Mouse (Mus musculus): Measurements from ENCODE around the gene Clec4g.
A peak's percentile ranks its signal among the peaks of the same experiment; 100 is the strongest.
"Not testable (repeated sequence)": the region's sequence is repeated elsewhere in the genome, so short reads cannot be mapped to it uniquely, and the experiment has no call there.

The Clec4g gene

GRCm38 (mm10) chr8:3720551-3720950, at the start of gene Clec4g:
Gene Clec4g (minus strand): TSS chr8:3720651.
- DNase-seq (ENCODE audit: low spot score in 2 of 2), result no peak

- DNase-seq (ENCODE audit: low spot score in 2 of 2), result not testable (repeated sequence)
Measured at GRCm38 (mm10) chr8:3768641-3769040, 48.2 kb upstream of the Clec4g start.

- peak; percentile 40 to 83 for DNase-seq (ENCODE audit: low spot score in 2 of 2)
Measured at GRCm38 (mm10) chr8:3754261-3754850, 33.9 kb upstream of the Clec4g start.

- no peak for DNase-seq (ENCODE audit: low spot score in 2 of 2)
Measured at GRCm38 (mm10) chr8:3748761-3749160, 28.3 kb upstream of the Clec4g start, which contains the start of gene Cd209a. Gene Cd209a (minus strand): TSS chr8:3748984.

- DNase-seq (ENCODE audit: low spot score in 2 of 2), result no peak
Measured at GRCm38 (mm10) chr8:3736947-3737346, 16.5 kb upstream of the Clec4g start.

DNA sequence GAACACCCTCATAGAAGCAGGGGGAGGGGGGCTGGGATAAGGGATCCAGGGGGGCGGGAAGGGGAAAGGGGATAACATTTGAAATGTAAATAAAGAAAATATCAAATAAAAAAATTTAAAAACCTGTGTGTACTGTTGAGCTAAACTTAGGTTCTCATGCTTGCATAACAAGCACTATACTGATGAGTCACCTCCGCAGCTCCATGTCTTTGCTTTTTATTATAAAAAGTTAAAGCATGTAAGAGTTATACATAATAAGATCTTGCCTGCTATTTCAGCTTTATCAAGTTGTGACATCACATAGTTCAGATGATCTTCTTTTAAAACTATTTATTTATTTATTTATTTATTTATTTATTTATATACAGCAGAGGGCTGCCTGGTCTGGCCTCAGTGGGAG, 15.1 kb upstream of the Clec4g start:
- no peak for DNase-seq (ENCODE audit: low spot score in 2 of 2)

DNA sequence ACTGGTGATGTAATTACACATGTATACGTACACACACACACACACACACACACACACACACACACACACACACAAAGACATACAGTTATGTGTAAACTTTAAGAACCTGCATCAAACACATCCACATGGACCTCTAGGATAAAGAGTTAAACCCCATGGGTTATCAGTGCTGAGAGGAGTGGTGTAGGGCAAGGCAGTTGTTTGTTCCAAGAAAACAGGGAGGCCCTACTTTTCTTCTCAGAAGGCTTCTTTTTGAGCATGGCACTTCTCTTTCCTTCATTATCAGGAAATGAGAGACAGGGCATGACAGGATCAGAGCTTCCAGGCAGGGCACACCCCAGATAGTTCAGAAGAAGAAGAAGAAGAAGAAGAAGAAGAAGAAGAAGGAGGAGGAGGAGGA, 13.6 kb upstream of the Clec4g start:
- DNase-seq (ENCODE audit: low spot score in 2 of 2), result no peak

GRCm38 (mm10) chr8:3721041-3721440, 590 bp upstream of the Clec4g start:
- DNase-seq (ENCODE audit: low spot score in 2 of 2), result no peak

GRCm38 (mm10) chr8:3718559-3718958, 1.9 kb downstream of the Clec4g start:
- peak; percentile 71 to 87 for DNase-seq (ENCODE audit: low spot score in 2 of 2)

DNA sequence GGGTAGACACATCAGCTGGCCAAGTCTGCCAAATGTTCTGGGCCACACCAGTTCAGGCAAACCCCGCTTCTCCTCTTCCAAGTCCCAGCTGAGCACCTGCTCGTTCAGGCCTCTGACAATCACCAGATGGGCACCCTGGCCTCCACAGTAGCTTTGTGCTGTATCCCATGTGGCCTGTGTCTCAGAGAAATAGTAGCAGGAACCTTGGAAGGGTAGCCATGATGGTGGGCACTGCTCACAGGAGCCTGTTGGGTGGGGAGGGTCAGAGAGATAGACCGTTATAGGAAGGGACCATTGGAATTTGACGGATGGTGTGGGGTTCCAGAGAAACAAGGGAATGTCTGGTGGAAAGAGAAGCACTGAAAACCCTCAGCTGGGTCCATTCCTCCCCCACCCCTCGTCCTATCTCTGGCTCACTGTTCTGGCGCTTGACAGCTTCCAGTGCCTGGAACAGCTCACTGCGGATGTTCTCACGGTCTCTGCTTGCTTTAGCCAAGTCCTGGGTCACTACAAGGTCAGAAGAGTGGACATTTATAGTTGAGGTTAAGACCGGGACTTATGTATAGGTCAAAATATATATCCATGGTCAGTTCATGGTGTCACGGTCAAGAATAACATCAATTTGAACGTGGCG, 3.0 kb downstream of the Clec4g start:
- DNase-seq (ENCODE audit: low spot score in 2 of 2), result no peak

GRCm38 (mm10) chr8:3711646-3712045, 8.8 kb downstream of the Clec4g start:
- no peak for DNase-seq (ENCODE audit: low spot score in 2 of 2)

GRCm38 (mm10) chr8:3710312-3710711, 10.1 kb downstream of the Clec4g start:
- DNase-seq (ENCODE audit: low spot score in 2 of 2), result no peak

- no peak for DNase-seq (ENCODE audit: low spot score in 2 of 2)
Measured at GRCm38 (mm10) chr8:3707611-3708010, 12.8 kb downstream of the Clec4g start.

DNA sequence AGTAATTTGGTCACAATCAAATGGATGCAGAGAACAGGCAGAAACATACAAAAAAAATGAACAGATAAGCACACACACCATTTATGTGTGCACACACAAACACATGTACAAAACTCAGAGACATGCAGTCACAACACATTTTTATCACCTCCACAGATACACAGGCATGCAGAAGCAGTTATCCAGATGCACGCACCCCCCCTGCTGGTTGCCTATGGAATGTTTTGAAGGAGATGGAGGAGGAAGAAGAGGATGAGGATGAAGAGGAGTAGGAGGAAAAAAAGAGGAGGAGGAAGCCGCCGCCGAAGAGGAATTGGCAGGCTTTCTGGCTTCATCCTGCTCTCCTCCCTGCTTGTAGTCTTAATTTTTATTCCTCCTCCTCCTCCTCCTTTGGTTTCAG, 14.7 kb downstream of the Clec4g start:
- peak in 1 of 2 experiments; percentile 31 for DNase-seq (ENCODE audit: low spot score in 2 of 2)

DNA sequence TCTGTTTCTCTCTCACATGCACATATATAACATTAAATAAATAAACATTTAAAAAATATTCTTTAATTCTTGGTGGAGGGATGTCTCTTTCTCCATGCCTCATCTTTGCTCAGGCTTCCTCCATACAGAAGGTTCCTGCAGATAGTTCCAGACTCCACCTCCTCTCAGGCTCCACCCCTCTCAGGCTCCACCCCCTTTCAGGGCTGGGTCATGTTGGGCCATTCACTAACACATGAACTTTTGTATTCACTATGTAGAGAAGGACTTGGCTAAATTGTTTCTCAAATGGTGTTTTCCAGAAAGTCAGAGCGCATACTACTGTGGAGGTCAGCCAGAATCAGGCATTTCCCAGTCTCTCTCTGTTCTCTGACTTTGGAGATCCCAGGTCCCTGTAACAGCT, 19.0 kb downstream of the Clec4g start:
- peak in 1 of 2 experiments; percentile 43 for DNase-seq (ENCODE audit: low spot score in 2 of 2)

DNA sequence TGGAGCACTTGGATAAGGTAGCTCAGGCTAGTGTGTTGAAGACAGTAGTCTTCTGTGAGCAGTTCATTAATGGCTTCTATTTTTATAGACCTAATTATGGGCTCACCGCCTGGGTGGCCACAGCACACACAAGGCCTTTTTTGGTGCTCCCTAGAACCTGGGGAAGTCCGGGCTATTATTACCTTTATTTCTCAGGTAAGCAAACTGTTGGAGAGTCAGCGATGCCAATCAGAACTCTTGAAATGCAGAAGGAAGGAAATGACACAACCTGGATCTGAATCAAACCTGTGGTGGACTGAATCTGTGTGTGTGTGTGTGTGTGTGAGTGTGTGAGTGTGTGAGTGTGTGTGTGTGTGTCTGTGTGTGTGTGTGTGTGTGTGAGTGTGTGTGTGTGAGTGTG, 26.3 kb downstream of the Clec4g start, which contains the start of gene Fcer2a:
Gene Fcer2a, minus strand, starts transcription at position 55 of the 400 bp plus-strand sequence.
- DNase-seq (ENCODE audit: low spot score in 2 of 2), result no peak

- no peak for DNase-seq (ENCODE audit: low spot score in 2 of 2)
Measured at GRCm38 (mm10) chr8:3690774-3691173, 29.7 kb downstream of the Clec4g start.

DNA sequence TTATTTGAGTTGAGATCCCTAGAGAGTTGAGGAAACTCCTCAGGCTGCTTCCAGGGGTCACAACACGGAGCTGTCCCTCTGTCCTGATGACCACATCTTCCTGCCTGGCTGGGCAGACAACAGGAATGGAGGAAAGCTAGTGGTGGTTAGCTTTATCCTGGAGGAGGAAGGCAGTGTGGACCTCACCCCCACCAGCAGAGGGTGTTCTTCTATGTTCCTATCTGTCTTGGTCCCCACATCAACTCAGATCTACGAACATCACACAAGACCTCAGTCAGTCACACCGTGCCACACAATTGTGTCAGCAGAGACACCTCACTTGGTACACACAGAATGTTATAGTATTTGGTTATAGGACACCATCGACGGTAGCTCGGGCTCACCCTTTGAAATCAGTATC, 32.9 kb downstream of the Clec4g start:
- DNase-seq (ENCODE audit: low spot score in 2 of 2), result no peak

- no peak for DNase-seq (ENCODE audit: low spot score in 2 of 2)
Measured at GRCm38 (mm10) chr8:3685422-3685821, 35.0 kb downstream of the Clec4g start.

- DNase-seq (ENCODE audit: low spot score in 2 of 2), result no peak
Measured at GRCm38 (mm10) chr8:3684530-3684929, 35.9 kb downstream of the Clec4g start.

DNA sequence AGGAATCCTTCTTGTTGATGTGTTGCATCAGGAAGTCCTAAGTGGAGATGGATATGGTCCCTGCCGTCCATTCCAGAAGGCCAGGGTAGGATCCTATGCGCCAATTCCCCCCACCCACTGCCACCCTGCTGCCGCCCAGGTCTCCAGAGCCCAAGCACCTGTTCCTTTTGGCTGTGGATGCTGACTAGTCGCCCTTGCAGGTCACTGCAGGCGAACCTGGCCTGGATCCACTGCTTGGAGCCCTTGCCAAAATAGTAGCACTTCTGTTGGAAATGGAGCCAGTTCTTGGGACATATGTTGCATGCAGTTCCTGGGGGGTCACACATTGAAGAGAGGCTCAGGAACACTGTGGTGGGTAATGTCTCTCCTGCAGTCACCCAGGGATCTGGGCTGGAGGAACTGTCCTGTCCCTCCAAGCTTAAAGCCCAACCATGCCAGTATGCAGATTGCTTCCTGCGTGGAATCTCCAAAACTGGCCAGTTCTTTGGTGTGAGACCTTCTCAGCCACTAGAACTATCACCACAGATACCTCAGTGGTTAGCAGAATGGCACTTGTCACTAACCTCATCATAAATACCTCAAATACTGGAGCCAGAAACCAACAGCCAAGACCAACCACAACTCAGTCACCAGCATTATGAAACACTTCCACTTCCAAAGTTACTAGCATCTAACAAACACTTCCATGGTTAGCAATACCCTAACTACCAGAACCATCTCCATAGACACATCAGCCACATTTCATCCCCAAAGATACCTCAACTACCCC, 36.9 kb downstream of the Clec4g start:
- no peak for DNase-seq (ENCODE audit: low spot score in 2 of 2)

GRCm38 (mm10) chr8:3682435-3682834, 38.0 kb downstream of the Clec4g start:
- DNase-seq (ENCODE audit: low spot score in 2 of 2), result no peak

- DNase-seq (ENCODE audit: low spot score in 2 of 2), result no peak
Measured at GRCm38 (mm10) chr8:3679656-3680055, 40.8 kb downstream of the Clec4g start.

Data from spleen, postnatal 10 days (tissue).